Mouse (Mus musculus) right cerebral cortex, postnatal 10 days (tissue): Measurements from ENCODE around the gene A630095E13Rik.
"Not testable (repeated sequence)": the region's sequence is repeated elsewhere in the genome, so short reads cannot be mapped to it uniquely, and the experiment has no call there.

Source experiments
- DNase-seq, 2 experiments: peaks; one replicate each; pipeline ENCODE4 v3.0.0; 2021; ENCODE audit warnings: low spot score in 2 of 2

The A630095E13Rik gene

DNA sequence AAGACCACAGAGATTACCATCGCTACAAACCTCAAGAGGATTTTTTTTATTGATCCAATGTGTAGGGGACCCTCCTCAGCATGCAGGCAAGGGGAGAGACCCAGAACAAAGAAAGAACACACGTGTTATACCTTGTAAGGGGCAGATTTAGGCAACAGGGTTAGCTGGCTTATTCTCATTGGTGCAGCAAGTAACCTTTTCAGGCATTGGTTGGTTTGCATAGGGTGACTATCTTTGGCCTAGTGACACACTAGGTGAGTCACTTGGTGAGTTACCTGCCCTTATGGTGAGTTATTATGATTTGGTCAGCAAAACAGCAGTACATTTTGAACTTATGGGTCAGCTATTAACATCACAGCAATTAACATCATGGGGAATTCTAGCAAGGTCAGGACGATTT lies at the start of gene A630095E13Rik:
TSS of gene A630095E13Rik (minus strand) at position 101 of the 400 bp plus-strand sequence.
- DNase-seq: not testable (repeated sequence)

DNA sequence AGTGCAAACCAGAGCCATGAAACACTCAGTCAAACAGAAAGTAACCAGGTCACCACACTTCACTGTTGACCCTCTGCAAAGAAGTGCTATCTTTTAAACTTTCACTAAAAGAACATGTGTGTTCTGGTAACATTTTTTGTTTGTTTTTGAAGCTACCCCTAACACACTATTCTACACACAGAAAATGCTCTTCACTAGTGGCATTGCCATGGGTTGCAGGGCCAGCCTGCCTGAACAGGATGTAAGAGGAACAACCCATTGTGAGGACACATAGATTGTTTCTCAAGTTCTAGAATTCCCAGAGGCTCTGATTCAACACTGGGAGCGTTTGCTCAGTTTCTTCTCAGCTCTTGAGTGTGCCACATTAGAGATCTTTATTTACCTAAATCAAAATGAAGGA lies 49.7 kb upstream of the A630095E13Rik start, which contains the start of gene Acrv1:
TSS of gene Acrv1 (plus strand) at position 301 of the 400 bp plus-strand sequence.
- DNase-seq: no peak

DNA sequence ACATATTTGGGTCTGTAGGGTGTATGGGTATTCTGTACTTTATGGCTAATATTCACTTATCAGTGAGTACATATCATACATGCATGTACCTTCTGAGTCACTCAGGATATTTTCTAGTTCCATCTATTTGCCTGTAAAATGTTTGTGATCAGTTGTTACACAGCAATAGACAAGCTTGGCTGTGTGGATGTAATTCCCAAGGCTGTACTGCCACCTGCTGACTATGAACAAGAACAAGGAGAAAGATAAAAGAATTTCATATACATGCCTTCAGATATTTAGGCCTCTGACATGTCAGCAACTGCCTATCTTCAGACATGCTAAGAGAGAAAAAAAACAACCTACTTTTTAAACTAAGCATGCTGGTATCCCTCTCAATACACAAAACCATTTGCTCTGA lies 44.2 kb upstream of the A630095E13Rik start:
- peak in 1 of 2 experiments; percentile 28 for DNase-seq

DNA sequence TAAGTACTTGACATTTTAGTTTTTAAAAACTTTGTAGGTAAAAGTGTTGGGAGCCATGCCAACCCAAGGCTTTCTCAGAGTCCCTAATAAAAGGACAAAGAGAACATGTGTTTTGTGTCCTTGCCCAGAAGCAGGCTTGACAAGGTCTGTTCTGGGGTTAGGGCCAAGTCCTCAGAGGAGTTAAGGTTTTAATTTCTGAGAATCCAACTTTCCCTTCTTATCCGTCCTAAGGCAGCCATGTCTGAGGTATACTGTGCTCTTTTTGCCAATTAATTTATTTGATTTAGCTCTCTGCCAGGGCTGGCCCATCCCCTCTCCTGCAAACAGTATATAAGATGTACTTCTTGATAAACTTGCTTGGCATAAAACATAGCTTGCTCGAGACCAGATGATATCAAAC lies 38.2 kb upstream of the A630095E13Rik start:
- no peak for DNase-seq
